Mouse (Mus musculus): ENCODE measurements at regions not wholly inside any gene's neighbourhood (a gene's known extent, or its start where the extent isn't known, plus 50 kb on each side); places are given as distances from the start of the nearest gene placed in this dataset.

GRCm38 (mm10) chr3:41266216-41266615 is 183.4 kb upstream of the Pgrmc2 start:
- 88% methylated on average over 6 of the region's 6 CpGs for WGBS
- no peak overlapping the region for H3K4me2 ChIP-seq (replicated peaks)
- no peaks in the 10 kb centered on the region for H3K36me3 ChIP-seq
- no peaks in the 10 kb centered on the region for H3K4me1 ChIP-seq
- H3K9ac ChIP-seq, result no peak overlapping the region
- no peak overlapping the region for H3K27ac ChIP-seq
- no peak for ATAC-seq (ENCODE audit: low FRiP score)
- no peaks in the 10 kb centered on the region for H3K9me3 ChIP-seq (replicated peaks)
- H3K27me3 ChIP-seq, result no peaks in the 10 kb centered on the region
- H3K4me3 ChIP-seq, result no peak overlapping the region

GRCm38 (mm10) chr3:41265399-41265798 is 182.6 kb upstream of the Pgrmc2 start:
- no peaks in the 10 kb centered on the region for H3K4me1 ChIP-seq
- no peak overlapping the region for H3K9ac ChIP-seq
- no peak overlapping the region for H3K27ac ChIP-seq
- no peaks in the 10 kb centered on the region for H3K9me3 ChIP-seq (replicated peaks)
- 91% methylated on average over 3 of the region's 3 CpGs for WGBS
- H3K4me3 ChIP-seq, result no peak overlapping the region
- no peaks in the 10 kb centered on the region for H3K36me3 ChIP-seq
- ATAC-seq (ENCODE audit: low FRiP score), result no peak
- no peak overlapping the region for H3K4me2 ChIP-seq (replicated peaks)
- H3K27me3 ChIP-seq, result no peaks in the 10 kb centered on the region

GRCm38 (mm10) chr3:41258291-41258690 is 175.4 kb upstream of the Pgrmc2 start:
- 56% methylated on average over 6 of the region's 6 CpGs for WGBS
- Histone ChIP-seq H3K9me3 (replicated peaks) (no peaks in the 10 kb centered on the region), H3K27me3 (no peaks in the 10 kb centered on the region), H3K36me3 (no peaks in the 10 kb centered on the region), H3K4me2 (replicated peaks) (no peak overlapping the region), H3K4me1 (no peaks in the 10 kb centered on the region), H3K9ac (no peak overlapping the region), H3K4me3 (no peak overlapping the region), H3K27ac (no peak overlapping the region)
- no peak for ATAC-seq (ENCODE audit: low FRiP score)

DNA sequence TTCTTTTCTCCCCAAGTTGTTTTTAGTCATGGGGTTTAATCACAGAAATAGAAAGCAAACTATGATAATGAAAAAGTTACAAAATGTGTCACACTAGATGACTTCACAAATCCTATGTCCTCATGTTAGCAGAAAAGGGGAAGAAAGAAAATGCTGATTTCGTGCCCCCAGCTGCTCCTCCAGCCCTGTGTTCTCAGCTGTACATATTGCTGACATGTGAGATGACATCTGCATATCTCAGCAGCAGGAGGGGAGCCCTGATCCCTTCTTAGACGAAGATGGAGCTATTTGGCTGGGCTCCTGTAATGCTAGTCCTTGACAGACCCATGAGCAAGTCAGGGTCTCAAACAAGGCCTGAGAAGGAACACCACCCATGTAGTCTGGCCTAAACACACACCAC is 162.1 kb upstream of the Pgrmc2 start:
- WGBS, result 29% methylated on average over 2 of the region's 2 CpGs
- Histone ChIP-seq H3K27ac (no peak overlapping the region), H3K27me3 (no peaks in the 10 kb centered on the region), H3K4me1 (no peaks in the 10 kb centered on the region), H3K9ac (no peak overlapping the region), H3K9me3 (replicated peaks) (no peaks in the 10 kb centered on the region; the same call in 1 of the 2 replicates), H3K4me3 (no peak overlapping the region), H3K36me3 (no peaks in the 10 kb centered on the region), H3K4me2 (replicated peaks) (no peak overlapping the region)
- ATAC-seq (ENCODE audit: low FRiP score), result no peak

- H3K36me3 ChIP-seq, result no peaks in the 10 kb centered on the region
- H3K4me3 ChIP-seq, result no peak overlapping the region
- no peak overlapping the region for H3K27ac ChIP-seq
- no peak overlapping the region for H3K9ac ChIP-seq
- 83% methylated on average over 8 of the region's 8 CpGs for WGBS
- no peak for ATAC-seq (ENCODE audit: low FRiP score)
- H3K4me2 ChIP-seq (replicated peaks), result no peak overlapping the region
- no peaks in the 10 kb centered on the region for H3K4me1 ChIP-seq
- H3K27me3 ChIP-seq, result no peaks in the 10 kb centered on the region
- H3K9me3 ChIP-seq (replicated peaks), result no peaks in the 10 kb centered on the region
Measured at GRCm38 (mm10) chr3:41241856-41242552, 159.2 kb upstream of the Pgrmc2 start.

DNA sequence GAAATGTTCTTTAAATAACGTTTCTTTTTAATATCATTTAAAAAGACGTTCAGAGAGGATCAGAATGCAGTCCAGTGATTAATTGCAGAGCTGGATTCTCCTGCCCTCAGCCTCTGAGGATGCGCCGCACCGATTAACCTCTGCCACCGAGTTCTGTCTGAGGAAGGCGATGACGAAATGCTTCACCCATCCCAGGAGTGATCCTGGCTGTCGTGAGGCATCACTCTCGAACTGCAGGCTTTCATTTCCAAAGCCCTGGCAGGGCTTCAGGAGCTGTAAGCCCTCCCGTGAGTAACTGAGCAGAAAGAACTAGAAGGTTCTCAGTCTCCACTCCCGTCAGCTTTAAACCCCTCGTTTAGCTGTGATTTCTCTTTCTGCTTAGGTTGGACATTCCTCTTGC is 157.0 kb upstream of the Pgrmc2 start:
- Histone ChIP-seq H3K27ac (no peak overlapping the region), H3K4me1 (no peaks in the 10 kb centered on the region), H3K9ac (no peak overlapping the region), H3K9me3 (replicated peaks) (no peaks in the 10 kb centered on the region), H3K4me3 (no peak overlapping the region), H3K36me3 (no peaks in the 10 kb centered on the region), H3K4me2 (replicated peaks) (no peak overlapping the region), H3K27me3 (no peaks in the 10 kb centered on the region)
- ATAC-seq (ENCODE audit: low FRiP score), result no peak
- 63% methylated on average over 13 of the region's 13 CpGs for WGBS

GRCm38 (mm10) chr3:41239246-41239645 is 156.4 kb upstream of the Pgrmc2 start:
- Histone ChIP-seq H3K9me3 (replicated peaks) (no peaks in the 10 kb centered on the region), H3K36me3 (no peaks in the 10 kb centered on the region), H3K9ac (no peak overlapping the region), H3K4me2 (replicated peaks) (no peak overlapping the region), H3K27me3 (no peaks in the 10 kb centered on the region), H3K4me3 (no peak overlapping the region), H3K4me1 (no peaks in the 10 kb centered on the region), H3K27ac (no peak overlapping the region)
- 80% methylated on average over 6 of the region's 6 CpGs for WGBS
- no peak for ATAC-seq (ENCODE audit: low FRiP score)

- Histone ChIP-seq H3K4me3 (no peak overlapping the region), H3K4me1 (no peaks in the 10 kb centered on the region), H3K27me3 (no peaks in the 10 kb centered on the region), H3K36me3 (no peaks in the 10 kb centered on the region), H3K9ac (no peak overlapping the region), H3K27ac (no peak overlapping the region), H3K4me2 (replicated peaks) (no peak overlapping the region), H3K9me3 (replicated peaks) (no peaks in the 10 kb centered on the region)
- WGBS, result 86% methylated on average over 7 of the region's 7 CpGs
- no peak for ATAC-seq (ENCODE audit: low FRiP score)
Measured at GRCm38 (mm10) chr3:41238046-41238445, 155.2 kb upstream of the Pgrmc2 start.

DNA sequence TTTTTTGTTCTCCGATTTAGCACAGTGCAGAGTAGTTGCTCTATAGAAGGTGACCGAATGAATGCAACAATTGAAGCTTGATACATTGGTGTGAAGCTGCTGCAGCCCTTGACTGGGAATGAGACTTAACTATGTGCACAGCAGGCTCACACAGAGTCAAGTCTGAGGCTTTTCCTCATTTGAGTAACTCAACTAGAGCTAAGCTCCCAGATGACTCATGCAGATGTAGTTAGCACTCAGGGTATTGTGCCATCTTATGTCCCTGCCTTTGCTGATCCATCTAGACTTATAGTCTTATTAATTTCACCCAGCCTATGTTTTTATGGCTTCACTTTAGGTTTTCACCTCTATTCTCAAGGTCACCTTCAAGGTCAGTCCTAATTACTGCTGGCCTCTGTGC is 152.8 kb upstream of the Pgrmc2 start:
- H3K36me3 ChIP-seq, result no peaks in the 10 kb centered on the region
- WGBS, result 96% methylated on average over 2 of the region's 2 CpGs
- ATAC-seq (ENCODE audit: low FRiP score), result no peak
- H3K27me3 ChIP-seq, result no peaks in the 10 kb centered on the region
- no peak overlapping the region for H3K27ac ChIP-seq
- no peaks in the 10 kb centered on the region for H3K4me1 ChIP-seq
- H3K4me2 ChIP-seq (replicated peaks), result no peak overlapping the region
- H3K4me3 ChIP-seq, result no peak overlapping the region
- no peaks in the 10 kb centered on the region for H3K9me3 ChIP-seq (replicated peaks)
- H3K9ac ChIP-seq, result no peak overlapping the region

DNA sequence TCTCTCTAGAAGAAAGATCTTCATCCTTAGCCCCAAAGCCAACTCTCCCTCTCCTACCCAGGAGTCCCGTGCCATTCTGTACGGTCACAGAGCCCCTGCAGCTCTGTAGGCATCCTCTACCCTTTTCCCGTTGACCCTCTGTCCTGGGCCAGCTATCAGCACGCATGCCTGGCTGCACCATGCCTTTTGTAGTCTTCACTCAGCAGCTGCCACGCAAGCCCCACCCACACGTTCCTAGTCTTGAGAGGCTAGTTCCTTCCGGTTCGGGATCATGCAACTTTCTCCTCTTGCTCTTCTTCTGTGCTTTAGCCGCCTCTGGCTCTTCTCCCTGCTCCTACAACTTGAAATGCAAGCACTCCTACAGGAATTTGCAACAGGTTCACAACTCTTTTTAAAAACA is 152.1 kb upstream of the Pgrmc2 start:
- WGBS, result 56% methylated on average over 9 of the region's 9 CpGs
- Histone ChIP-seq H3K4me1 (no peaks in the 10 kb centered on the region), H3K9me3 (replicated peaks) (no peaks in the 10 kb centered on the region), H3K4me3 (no peak overlapping the region), H3K27ac (no peak overlapping the region), H3K27me3 (no peaks in the 10 kb centered on the region), H3K4me2 (replicated peaks) (no peak overlapping the region), H3K36me3 (no peaks in the 10 kb centered on the region), H3K9ac (no peak overlapping the region)
- ATAC-seq (ENCODE audit: low FRiP score), result no peak

GRCm38 (mm10) chr3:41234191-41234590 is 151.3 kb upstream of the Pgrmc2 start:
- H3K4me3 ChIP-seq, result no peak overlapping the region
- no peaks in the 10 kb centered on the region for H3K36me3 ChIP-seq
- H3K4me2 ChIP-seq (replicated peaks), result no peak overlapping the region
- H3K9me3 ChIP-seq (replicated peaks), result no peaks in the 10 kb centered on the region
- WGBS, result 69% methylated on average over 7 of the region's 7 CpGs
- H3K9ac ChIP-seq, result no peak overlapping the region
- H3K4me1 ChIP-seq, result no peaks in the 10 kb centered on the region
- no peaks in the 10 kb centered on the region for H3K27me3 ChIP-seq
- ATAC-seq (ENCODE audit: low FRiP score), result no peak
- no peak overlapping the region for H3K27ac ChIP-seq

- Histone ChIP-seq H3K4me1 (no peaks in the 10 kb centered on the region), H3K36me3 (no peaks in the 10 kb centered on the region), H3K4me3 (no peak overlapping the region), H3K27ac (no peak overlapping the region), H3K9ac (no peak overlapping the region), H3K27me3 (no peaks in the 10 kb centered on the region), H3K4me2 (replicated peaks) (no peak overlapping the region), H3K9me3 (replicated peaks) (no peaks in the 10 kb centered on the region)
- ATAC-seq (ENCODE audit: low FRiP score), result no peak
- WGBS, result 88% methylated on average over 8 of the region's 8 CpGs
Measured at GRCm38 (mm10) chr3:41233439-41233838, 150.6 kb upstream of the Pgrmc2 start.

GRCm38 (mm10) chr3:41230961-41231377 is 148.1 kb upstream of the Pgrmc2 start:
- Histone ChIP-seq H3K9ac (no peak overlapping the region), H3K27me3 (no peaks in the 10 kb centered on the region), H3K4me1 (no peaks in the 10 kb centered on the region), H3K9me3 (replicated peaks) (no peaks in the 10 kb centered on the region), H3K27ac (no peak overlapping the region), H3K4me3 (no peak overlapping the region), H3K4me2 (replicated peaks) (no peak overlapping the region), H3K36me3 (no peaks in the 10 kb centered on the region)
- 87% methylated on average over 3 of the region's 3 CpGs for WGBS
- ATAC-seq (ENCODE audit: low FRiP score), result no peak

Measured in hindbrain, embryonic 12.5 days (tissue).